Mouse (Mus musculus): Measurements from ENCODE around the gene Wdr63. TPM values are rescaled to one million over a fixed set of nuclear protein-coding genes. Genes with fewer than 3 reads are reported as not detected.
"Not testable (repeated sequence)": the region's sequence is repeated elsewhere in the genome, so short reads cannot be mapped to it uniquely, and the experiment has no call there.

Wdr63 gene
- polyA plus RNA-seq, 1 experiment = not detected

GRCm38 (mm10) chr3:146016979-146017378 lies 91.0 kb downstream of the Wdr63 start:
- DNase-seq (ENCODE audit: extremely low spot score in 1 of 2, low spot score in 1 of 2) = no peak

- no peak for DNase-seq (ENCODE audit: extremely low spot score in 1 of 2, low spot score in 1 of 2)
Measured at GRCm38 (mm10) chr3:146014321-146014720, 93.6 kb downstream of the Wdr63 start.

GRCm38 (mm10) chr3:146013490-146013889 lies 94.4 kb downstream of the Wdr63 start:
- DNase-seq (ENCODE audit: extremely low spot score in 1 of 2, low spot score in 1 of 2) = no peak

GRCm38 (mm10) chr3:146011544-146012218 lies 96.2 kb downstream of the Wdr63 start:
- no peak for DNase-seq (ENCODE audit: extremely low spot score in 1 of 2, low spot score in 1 of 2)

- DNase-seq (ENCODE audit: extremely low spot score in 1 of 2, low spot score in 1 of 2) = no peak
Measured at GRCm38 (mm10) chr3:146010751-146011150, 97.2 kb downstream of the Wdr63 start.

- DNase-seq (ENCODE audit: extremely low spot score in 1 of 2, low spot score in 1 of 2) = no peak
Measured at GRCm38 (mm10) chr3:146009859-146010645, 97.9 kb downstream of the Wdr63 start.

- no peak for DNase-seq (ENCODE audit: extremely low spot score in 1 of 2, low spot score in 1 of 2)
Measured at GRCm38 (mm10) chr3:146007872-146008271, 100.1 kb downstream of the Wdr63 start.

GRCm38 (mm10) chr3:146004347-146005051 lies 103.4 kb downstream of the Wdr63 start:
- DNase-seq (ENCODE audit: extremely low spot score in 1 of 2, low spot score in 1 of 2) = no peak

- DNase-seq (ENCODE audit: extremely low spot score in 1 of 2, low spot score in 1 of 2) = not testable (repeated sequence)
Measured at GRCm38 (mm10) chr3:145996539-145996938, 111.4 kb downstream of the Wdr63 start.

- DNase-seq (ENCODE audit: extremely low spot score in 1 of 2, low spot score in 1 of 2) = no peak
Measured at GRCm38 (mm10) chr3:145995489-145995888, 112.4 kb downstream of the Wdr63 start.

GRCm38 (mm10) chr3:145993481-145994201 lies 114.3 kb downstream of the Wdr63 start:
- DNase-seq (ENCODE audit: extremely low spot score in 1 of 2, low spot score in 1 of 2) = no peak

GRCm38 (mm10) chr3:145992796-145993195 lies 115.1 kb downstream of the Wdr63 start:
- peak in 1 of 2 experiments; percentile 12 for DNase-seq (ENCODE audit: extremely low spot score in 1 of 2, low spot score in 1 of 2)

GRCm38 (mm10) chr3:145991976-145992730 lies 115.8 kb downstream of the Wdr63 start:
- no peak for DNase-seq (ENCODE audit: extremely low spot score in 1 of 2, low spot score in 1 of 2)

GRCm38 (mm10) chr3:145991130-145991529 lies 116.8 kb downstream of the Wdr63 start:
- no peak for DNase-seq (ENCODE audit: extremely low spot score in 1 of 2, low spot score in 1 of 2)

Other genes with a start within 250 kb of the Wdr63 start
- 14.0 TPM in 2 replicates for gene Bcl10, start 185.3 kb downstream of the Wdr63 start, polyA plus RNA-seq (2012; rRNA removed)
- gene 2410004B18Rik, start 170.1 kb downstream of the Wdr63 start, polyA plus RNA-seq (2012; rRNA removed) = 38.7 and 39.9 TPM in 2 replicates
- 3.3 and 3.5 TPM in 2 replicates for gene Syde2, start 120.3 kb downstream of the Wdr63 start, polyA plus RNA-seq (2012; rRNA removed)
- 0.06 TPM in 1 of 2 replicates, not detected in the other for gene Mcoln3, start 9.3 kb upstream of the Wdr63 start, polyA plus RNA-seq (2012; rRNA removed)
- gene Mcoln2, start 41.7 kb upstream of the Wdr63 start, polyA plus RNA-seq (2012; rRNA removed) = not detected in 2 replicates
- gene Lpar3, start 112.8 kb upstream of the Wdr63 start, polyA plus RNA-seq (2012; rRNA removed) = 1.3 and 1.7 TPM in 2 replicates